ENCODE assay signal across 13 mouse cellular contexts in the genomic region with DNA sequence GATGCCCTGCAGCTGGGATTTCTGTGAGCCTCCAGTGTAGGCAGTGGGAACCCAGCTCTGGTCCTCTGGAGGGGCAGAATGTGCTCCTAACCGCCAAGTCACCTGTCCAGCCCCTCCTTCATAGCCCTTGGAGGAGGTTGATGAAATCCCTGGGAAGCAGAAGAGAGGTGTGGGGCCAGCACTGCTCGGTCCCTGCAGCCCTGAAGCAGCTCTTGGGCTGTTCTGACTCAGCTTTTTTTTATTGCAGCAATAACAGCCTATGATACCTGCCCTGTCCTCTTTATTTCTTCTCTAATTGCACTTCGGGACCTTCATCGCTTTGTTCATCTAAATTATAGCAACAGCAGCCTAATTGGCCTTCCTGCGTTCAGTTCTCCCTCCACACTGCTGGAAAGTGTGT.
"Had no signal": no experiment of that assay in that cellular context is flagged by ENCODE, and none has a peak within 500 bp of the region (broad histone marks: within the 10 kb centered on the region; RNA-seq: fewer than 3 reads in every experiment).

No protein-coding gene starts in this region.

- H3K27ac ChIP-seq: liver, embryonic 15.5 days; macrophage; midbrain, embryonic 12.5 days had no signal

- H3K4me1 ChIP-seq: liver, embryonic 15.5 days had no signal

- H3K4me3 ChIP-seq: liver, embryonic 15.5 days; midbrain, embryonic 12.5 days had no signal

- H3K4me2 ChIP-seq: liver, embryonic 11.5 days; liver, embryonic 15.5 days; lung, embryonic 14.5 days; midbrain, embryonic 12.5 days had no signal

- H3K27me3 ChIP-seq: liver, embryonic 15.5 days; midbrain, embryonic 12.5 days had no signal

- H3K9ac ChIP-seq: liver, embryonic 15.5 days; lung, embryonic 14.5 days; midbrain, embryonic 12.5 days had no signal

- DNase-seq: kidney, adult 8-10 months; kidney, postnatal 10 days; kidney, postnatal 4 days; left cerebral cortex, postnatal 4 days; lung, embryonic 14.5 days; lung, postnatal 10 days; right cerebral cortex, adult 18-20 months; right cerebral cortex, postnatal 25 days; thymus, postnatal 36 days had no signal

- H3K36me3 ChIP-seq: liver, embryonic 15.5 days; midbrain, embryonic 12.5 days had no signal

- H3K9me3 ChIP-seq: liver, embryonic 15.5 days; midbrain, embryonic 12.5 days had no signal
